Mouse (Mus musculus) neutrophil, adult 65 days (primary cell): ENCODE measurements around the gene Kcnn1. TPM values are rescaled to one million over a fixed set of nuclear protein-coding genes. Genes with fewer than 3 reads are reported as not detected.

Source experiments
- total RNA-seq: library from RNA; stranded (reverse); gene quantifications from 2 replicates; pipeline ENCODE4 v1.2.4, GENCODE M21; 2023

The Kcnn1 gene
- total RNA-seq, result not detected in 2 replicates

DNA sequence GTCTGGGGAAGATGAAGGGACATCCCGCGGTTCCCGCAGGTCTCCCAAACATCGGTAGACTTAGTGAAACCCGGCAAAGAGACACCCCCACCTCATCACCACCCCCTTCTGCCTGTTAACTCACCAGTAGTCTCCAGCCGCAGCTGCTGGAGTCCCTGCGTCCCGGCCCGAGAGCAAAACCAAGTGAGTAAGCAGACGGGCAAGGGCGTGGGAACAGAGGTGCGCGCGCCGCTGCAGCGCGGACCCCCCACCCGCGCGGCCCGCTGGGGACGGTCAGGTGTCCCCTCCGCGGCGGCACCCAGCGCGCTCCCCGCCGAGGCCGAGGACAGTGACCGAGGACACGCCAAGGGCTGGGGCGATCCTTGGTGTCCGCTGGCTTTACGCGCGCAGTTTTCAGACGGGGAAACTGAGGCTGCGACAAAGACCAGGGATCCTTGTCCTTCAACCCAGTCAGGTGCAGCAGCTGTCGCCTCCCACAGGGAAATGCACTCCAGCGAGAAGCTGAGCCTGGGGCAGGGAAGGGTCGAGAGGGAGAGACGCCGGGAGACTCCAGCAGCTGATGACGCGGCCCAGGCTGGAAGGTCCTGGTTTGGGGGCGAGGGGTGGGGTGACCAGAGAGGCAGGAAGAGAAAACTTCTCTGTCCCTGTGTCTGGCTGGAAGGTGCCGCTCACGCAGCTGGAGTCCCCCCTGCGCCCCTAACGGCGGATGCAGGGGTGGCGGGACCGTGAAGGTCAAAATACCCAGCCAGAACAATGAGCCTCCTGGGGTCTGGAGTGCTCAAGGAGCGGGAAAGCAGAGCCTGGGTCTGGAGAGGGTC, at the start of gene Kcnn1:
Gene Kcnn1, minus strand, starts transcription at position 435 of the 818 bp plus-strand sequence.

DNA sequence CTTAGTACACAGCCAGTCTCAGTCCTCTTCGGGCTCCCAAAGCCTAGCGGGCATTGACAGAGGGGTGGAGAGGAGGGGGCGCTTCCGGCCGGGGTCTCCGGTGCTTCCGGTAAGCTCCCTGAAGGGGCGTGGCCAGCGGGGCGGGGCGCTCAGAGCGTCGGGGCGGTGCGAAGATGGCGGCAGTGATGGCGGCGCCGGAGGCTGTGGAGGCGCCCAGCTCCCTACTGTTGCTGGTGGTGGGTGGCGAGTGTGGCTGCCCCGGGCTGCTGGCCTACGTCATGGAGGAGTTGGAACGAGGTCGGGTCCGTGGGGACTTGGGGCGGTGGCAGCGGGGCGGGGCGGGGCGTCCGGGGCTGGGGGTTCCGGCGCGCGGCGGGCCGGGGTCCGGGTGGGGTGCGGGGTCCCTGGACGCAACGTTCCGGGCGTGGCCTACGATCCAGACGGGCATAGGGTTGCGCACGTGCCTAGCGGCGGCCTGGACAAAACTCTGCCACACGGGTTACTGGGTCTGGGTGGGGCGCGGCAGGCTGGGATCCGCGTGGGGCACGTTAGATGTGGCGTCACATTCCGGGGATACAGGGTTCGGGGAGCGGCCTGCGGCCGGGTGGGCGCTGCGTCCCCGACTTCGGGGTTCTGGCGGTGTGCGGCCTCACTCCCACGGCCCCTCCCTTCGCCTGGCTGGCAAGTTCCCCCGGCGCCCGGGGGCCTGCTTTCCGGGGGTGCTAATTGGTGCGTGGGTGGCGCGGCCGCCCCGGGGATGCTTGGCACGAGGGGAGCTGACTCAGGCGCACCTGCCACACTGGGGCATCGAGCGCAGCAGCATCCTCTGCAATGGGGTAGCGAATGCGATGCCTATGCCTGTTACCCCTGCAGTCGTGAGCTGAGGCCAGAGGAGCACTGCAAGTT, 43.0 kb upstream of the Kcnn1 start, which contains the start of gene Map1s:
Gene Map1s, plus strand, starts transcription at position 102 of the 906 bp plus-strand sequence.

DNA sequence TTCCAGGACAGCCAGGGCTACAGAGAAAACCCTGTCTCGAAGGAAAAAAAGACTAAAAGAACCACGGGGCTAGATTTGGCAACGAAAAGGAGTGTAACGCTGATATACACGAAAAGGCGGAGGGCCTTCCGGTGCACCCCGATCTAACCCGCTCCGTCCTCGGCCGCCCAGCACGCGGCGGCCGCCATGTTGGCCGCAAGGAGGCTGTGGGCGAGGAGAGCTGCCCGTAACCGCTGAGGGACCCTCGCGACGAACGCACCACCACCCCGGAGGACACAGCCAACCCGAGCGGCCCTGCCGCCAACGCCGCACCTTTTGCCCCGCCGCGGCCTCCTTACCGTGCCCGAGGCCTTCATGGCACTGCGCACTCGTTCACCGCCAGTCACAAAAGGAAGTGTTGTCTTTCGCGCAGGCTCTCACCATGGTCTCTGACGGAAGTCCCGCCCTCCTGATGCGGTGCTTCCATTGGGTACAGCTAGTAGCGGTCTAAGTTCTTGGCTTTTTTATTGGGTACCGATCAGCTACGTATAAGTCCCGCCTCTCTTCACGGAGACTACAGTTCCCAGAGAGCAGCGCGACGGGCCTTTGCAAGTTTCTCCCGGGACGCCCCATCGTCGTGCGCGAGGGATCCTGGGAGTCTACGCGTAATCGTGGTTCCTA, 34.1 kb upstream of the Kcnn1 start, which contains the start of gene Rpl18a:
Gene Rpl18a, minus strand, starts transcription at position 392 of the 660 bp plus-strand sequence.

DNA sequence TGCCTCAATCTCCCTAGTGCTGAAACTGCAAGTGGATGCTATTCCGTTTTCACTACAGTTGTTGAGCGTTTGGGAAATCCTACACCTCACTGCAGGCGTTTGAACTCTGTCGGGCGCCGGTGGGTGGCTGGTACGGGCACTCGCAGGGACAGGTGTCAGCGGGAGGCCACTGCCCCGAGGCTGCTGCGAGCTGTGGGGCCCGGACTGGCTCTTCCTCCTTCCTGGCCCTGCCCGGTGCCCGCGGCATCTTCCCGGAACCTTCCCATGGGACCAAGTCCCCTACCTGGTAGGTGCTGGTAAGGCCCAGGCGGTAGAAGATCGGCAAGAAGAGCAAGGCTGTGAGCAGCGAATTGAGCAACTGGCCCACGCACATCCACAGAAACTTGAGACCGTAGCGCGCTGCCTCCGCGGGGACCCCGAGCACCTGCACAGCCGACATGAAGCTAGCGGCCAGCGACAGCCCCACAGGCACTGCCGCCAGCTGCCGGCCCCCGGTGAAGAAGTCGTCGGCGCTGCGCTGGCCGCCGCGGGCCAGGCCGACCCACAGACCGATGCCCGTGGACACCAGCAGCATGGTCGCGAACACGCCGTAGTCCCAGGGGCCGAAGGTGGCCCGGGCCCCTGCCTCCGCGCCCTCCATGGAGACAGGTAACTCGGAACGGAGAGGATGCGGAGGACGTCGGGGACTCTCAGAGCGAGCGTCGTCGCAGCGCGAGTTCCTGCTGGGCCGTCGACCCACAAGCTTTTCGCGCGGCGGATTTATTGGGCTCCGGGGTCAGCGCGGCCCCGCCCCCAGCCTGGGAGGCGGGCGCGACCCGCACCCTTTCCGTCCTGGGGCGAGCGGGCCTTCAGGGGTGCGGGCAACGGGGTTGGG, 29.2 kb upstream of the Kcnn1 start, which contains the start of gene Slc5a5:
Gene Slc5a5, minus strand, starts transcription at position 736 of the 874 bp plus-strand sequence.

DNA sequence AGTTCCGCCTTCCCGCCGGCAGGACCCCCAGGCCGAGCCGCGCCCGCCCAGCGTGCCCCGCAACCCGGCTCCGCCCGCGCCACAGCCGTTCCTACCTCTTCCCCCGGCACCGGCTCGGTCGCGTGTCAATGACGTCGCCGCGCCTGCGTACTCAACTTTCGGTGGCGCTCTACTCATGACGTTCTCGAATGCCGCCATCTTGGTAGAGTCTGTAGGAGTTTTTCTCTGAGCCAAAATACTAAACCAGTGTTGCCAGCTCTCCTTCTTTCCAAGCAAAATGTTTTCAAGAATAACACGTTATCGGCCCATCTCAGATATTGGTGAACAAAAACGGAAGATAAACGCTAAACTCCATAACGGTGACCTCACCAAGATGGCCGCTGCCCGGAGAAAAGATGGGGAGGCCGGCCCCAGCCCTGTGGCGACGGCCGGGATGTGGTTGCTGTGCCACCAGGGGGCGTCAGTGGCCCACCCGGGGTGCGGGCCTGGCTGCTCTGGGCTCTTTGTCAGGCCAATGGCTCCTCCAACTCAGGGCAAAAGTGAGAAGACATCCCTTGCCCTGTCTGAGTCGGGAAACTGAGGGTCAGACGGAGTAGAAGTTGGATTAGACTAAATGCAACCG, 10.4 kb upstream of the Kcnn1 start, which contains the start of gene Ccdc124:
Gene Ccdc124, minus strand, starts transcription at position 572 of the 622 bp plus-strand sequence.

DNA sequence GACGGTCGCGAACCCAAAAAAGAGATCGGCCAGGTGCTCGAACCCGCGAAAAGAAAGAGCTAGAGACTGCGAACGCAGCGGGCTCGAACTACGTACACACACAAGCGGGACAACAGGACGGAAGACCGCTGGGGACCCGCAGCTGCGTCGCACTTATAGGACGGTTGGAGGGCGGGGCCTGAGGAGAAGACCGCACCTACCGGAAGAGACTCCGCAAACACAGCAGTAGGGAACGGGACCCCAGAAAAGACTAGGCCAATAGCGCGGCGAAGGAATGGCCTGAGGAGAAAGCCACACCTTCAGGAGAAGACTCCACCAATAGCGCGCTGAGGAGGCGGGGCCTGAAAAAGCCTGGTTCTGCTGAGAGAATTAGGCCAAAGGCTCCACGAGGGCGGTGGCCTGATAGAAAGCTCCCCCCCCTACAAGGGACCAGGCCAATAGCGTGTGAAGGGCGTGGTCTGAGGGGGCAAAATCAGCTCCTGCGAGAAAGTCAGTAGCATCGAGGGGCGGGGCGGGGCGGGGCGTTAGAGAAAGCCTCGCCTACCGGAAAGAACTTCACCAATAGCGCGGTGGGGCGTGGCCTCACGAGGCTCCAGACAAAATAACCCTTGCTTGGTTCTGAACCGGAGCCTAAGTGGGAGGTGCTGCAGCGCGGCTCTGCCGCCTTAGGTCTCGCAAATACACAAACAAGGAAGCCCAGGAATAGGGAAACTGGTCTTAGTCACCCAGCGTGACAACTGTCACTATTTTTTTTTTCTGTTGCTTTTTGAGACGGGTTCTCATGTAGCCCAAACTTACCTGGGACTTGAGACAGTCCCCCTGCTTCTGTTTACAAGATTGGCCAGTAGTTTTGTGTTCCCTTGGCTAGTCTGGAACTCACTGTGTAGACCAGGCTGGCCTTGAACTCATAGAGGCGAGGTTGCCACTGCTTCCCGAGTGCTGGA, 23.4 kb downstream of the Kcnn1 start, which contains the start of gene Arrdc2:
Gene Arrdc2, minus strand, starts transcription at position 313 of the 944 bp plus-strand sequence.

DNA sequence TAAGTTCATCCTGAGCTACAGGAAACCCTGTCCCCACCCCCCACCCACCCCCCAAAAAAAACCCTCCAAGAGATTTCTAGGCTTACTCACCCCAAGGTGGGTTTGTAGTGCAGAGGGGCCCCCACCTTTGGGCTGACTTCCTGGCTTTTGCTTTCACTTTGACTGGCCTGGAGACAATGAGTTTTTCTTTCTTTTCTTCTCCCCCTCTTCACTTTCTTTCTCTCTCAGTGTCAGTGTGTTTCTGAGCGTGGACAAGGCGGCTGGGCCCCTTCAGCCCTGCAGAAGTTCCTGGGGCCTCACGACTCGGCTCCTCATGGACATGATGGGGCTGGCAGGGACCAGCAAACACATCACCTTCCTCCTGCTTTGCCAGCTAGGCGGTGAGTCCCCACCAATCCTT, 54.8 kb downstream of the Kcnn1 start, which contains the start of gene Il12rb1:
Gene Il12rb1, plus strand, starts transcription at position 211 of the 400 bp plus-strand sequence.

DNA sequence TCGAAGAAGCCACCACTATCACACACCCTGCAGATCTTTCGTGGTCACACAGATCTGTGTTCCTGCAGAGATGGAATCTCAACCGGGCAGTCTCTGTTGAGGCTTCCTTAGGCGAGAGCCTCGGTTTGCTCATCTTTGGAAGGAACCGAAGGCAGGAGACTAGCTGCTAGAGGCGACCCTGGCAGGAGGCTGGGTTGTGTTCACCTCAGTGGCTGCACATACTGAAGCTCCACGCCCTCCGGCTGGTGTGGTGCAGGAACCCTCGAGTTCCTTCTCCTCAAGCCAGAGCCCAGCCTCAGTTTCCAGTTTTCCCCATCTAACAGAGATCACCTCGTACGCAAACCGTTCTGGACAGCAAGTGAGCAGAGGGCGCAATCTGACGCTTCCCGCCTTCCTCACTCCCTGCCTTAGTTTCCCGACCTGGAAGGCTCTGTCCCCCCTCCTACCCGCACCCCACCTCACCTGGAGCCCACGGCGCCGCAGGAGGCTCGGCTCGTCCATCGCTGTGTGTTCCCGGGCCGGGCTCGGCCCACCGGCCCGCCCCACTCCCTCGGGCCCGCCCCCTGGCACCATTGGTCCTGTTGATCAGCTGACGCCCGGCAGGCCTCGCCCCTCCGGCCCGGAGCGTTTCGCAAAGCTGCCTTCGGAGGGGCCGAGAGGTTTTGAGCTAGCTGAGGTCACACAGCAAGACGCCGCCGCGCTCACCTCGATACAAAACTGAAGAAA, 58.4 kb downstream of the Kcnn1 start, which contains the start of gene Mast3:
Gene Mast3, minus strand, starts transcription at position 574 of the 726 bp plus-strand sequence.

Other genes starting within 250 kb of the Kcnn1 start
- 118 and 126 TPM in 2 replicates for gene Lrrc25, start 247.1 kb downstream of the Kcnn1 start, total RNA-seq
- 0.66 TPM in 2 replicates for gene Gdf15, start 230.8 kb downstream of the Kcnn1 start, total RNA-seq
- gene Pgpep1, start 202.9 kb downstream of the Kcnn1 start, total RNA-seq, result 1.2 and 3.4 TPM in 2 replicates
- 33.3 and 36.4 TPM in 2 replicates for gene Lsm4, start 190.0 kb downstream of the Kcnn1 start, total RNA-seq
- 770 and 908 TPM in 2 replicates for gene Jund, start 164.3 kb downstream of the Kcnn1 start, total RNA-seq
- 2.7 and 3.1 TPM in 2 replicates for gene Iqcn, start 159.8 kb downstream of the Kcnn1 start, total RNA-seq
- gene Gm3336, start 144.7 kb downstream of the Kcnn1 start, total RNA-seq, result 0.39 TPM in 1 of 2 replicates, not detected in the other
- gene Pde4c, start 139.5 kb downstream of the Kcnn1 start, total RNA-seq, result 0.41 and 0.51 TPM in 2 replicates
- 1.3 and 2.0 TPM in 2 replicates for gene Rab3a, start 108.6 kb downstream of the Kcnn1 start, total RNA-seq
- gene Mpv17l2, start 102.3 kb downstream of the Kcnn1 start, total RNA-seq, result 12.1 and 18.3 TPM in 2 replicates
- 16.9 and 17.2 TPM in 2 replicates for gene Pik3r2, start 86.5 kb downstream of the Kcnn1 start, total RNA-seq
- 167 and 180 TPM in 2 replicates for gene Mast3, start 58.2 kb downstream of the Kcnn1 start, total RNA-seq
- gene Il12rb1, start 54.8 kb downstream of the Kcnn1 start, total RNA-seq, result 0.63 and 0.98 TPM in 2 replicates
- 13.1 and 14.2 TPM in 2 replicates for gene Arrdc2, start 23.5 kb downstream of the Kcnn1 start, total RNA-seq
- 28.6 and 33.1 TPM in 2 replicates for gene Ccdc124, start 10.7 kb upstream of the Kcnn1 start, total RNA-seq
- not detected in 2 replicates for gene Slc5a5, start 29.5 kb upstream of the Kcnn1 start, total RNA-seq
- gene Rpl18a, start 34.2 kb upstream of the Kcnn1 start, total RNA-seq, result 831 and 972 TPM in 2 replicates
- 19.7 and 30.6 TPM in 2 replicates for gene Map1s, start 42.7 kb upstream of the Kcnn1 start, total RNA-seq